Mouse (Mus musculus) embryonic facial prominence, embryonic 14.5 days (tissue): ENCODE data around the gene Tcf12. TPM values are rescaled to one million over a fixed set of nuclear protein-coding genes. Genes with fewer than 3 reads are reported as not detected.
A peak's percentile ranks its signal among the peaks of the same experiment; 100 is the strongest.

ENCODE experiments used
- ATAC-seq: fragments of 200-750 bp; cut with Nextera tagmentation; 2 replicates; pipeline ENCODE4 v1.8.0; 2017; ENCODE audit warnings: low read depth, moderate number of reproducible peaks, moderate TSS enrichment
- DNase-seq: peaks from one replicate; pipeline ENCODE4 v3.0.0-alpha.2; 2015; ENCODE audit warnings: low spot score
- H3K27ac ChIP-seq: fragments of 300-500 bp; sonication (generic); replicated peaks from 2 replicates; pipeline ENCODE4 v1.5.1; 2014; ENCODE audit warnings: low read depth, mild to moderate bottlenecking, low read length, moderate library complexity
- H3K27me3 ChIP-seq: fragments of 300-500 bp; sonication (generic); replicated peaks from 2 replicates; pipeline ENCODE4 v1.6.1; 2014; ENCODE audit warnings: low read length; ENCODE audit not compliant: control insufficient read depth, insufficient read depth
- H3K36me3 ChIP-seq: fragments of 300-500 bp; sonication (generic); 2 replicates; pipeline ENCODE4 v1.6.1; 2014; ENCODE audit warnings: low read length, mixed read lengths; ENCODE audit not compliant: control insufficient read depth, insufficient read depth
- H3K4me1 ChIP-seq: fragments of 300-500 bp; sonication (generic); 2 replicates; pipeline ENCODE4 v1.6.1; 2014; ENCODE audit warnings: antibody characterized with exemption, low read length; ENCODE audit not compliant: control insufficient read depth, insufficient read depth
- H3K4me2 ChIP-seq: fragments of 300-500 bp; sonication (generic); 2 replicates; pipeline ENCODE4 v1.6.1; 2014; ENCODE audit warnings: low read depth, mild to moderate bottlenecking, low read length, moderate library complexity, mixed read lengths
- H3K4me3 ChIP-seq: fragments of 300-500 bp; sonication (generic); 2 replicates; pipeline ENCODE4 v1.5.1; 2014; ENCODE audit warnings: low read depth, mild to moderate bottlenecking, low read length
- H3K9ac ChIP-seq: fragments of 300-500 bp; sonication (generic); 2 replicates; pipeline ENCODE4 v1.6.1; 2014; ENCODE audit warnings: low read depth, mild to moderate bottlenecking, low read length, moderate library complexity, mixed read lengths
- H3K9me3 ChIP-seq: fragments of 300-500 bp; sonication (generic); 2 replicates; pipeline ENCODE4 v1.6.1; 2016; ENCODE audit warnings: low read length; ENCODE audit not compliant: control insufficient read depth
- WGBS: fragments of 180-500 bp; shearing (Covaris S2); extraction: QIAGEN DNeasy Blood & Tissue Kit; methylation state at CpG from one replicate; pipeline ENCODE4 v1.1.7; 2014; 5-methylcytosine and 5-hydroxymethylcytosine counted together
- polyA plus RNA-seq: library from polyadenylated mRNA; unstranded; fragments of >200 nt; fragmentation: Nextera tagmentation; extraction: Ambion mirVana; gene quantifications from 2 replicates; pipeline ENCODE4 v1.2.1, GENCODE M21; 2014

Tcf12 gene
- polyA plus RNA-seq, 1 experiment from 2014 or later: 106 TPM

- Histone ChIP-seq H3K36me3 (no peaks in the 10 kb centered on the region), H3K27ac (no peak overlapping the region), H3K4me2 (no peak overlapping the region), H3K9ac (no peak overlapping the region), H3K4me3 (no peak overlapping the region), H3K4me1 (0 out of 2 replicates have a peak, but pooled peaks cover 10% of the 10 kb centered on the region), H3K27me3 (no peaks in the 10 kb centered on the region), H3K9me3 (no peaks in the 10 kb centered on the region)
- ATAC-seq (no peak), DNase-seq (no peak)
- WGBS: 68% methylated on average over 3 of the region's 3 CpGs
These were observed 298.1 kb downstream of the Tcf12 start for GRCm38 (mm10) chr9:71813565-71813964.

- WGBS: 59% methylated on average over 4 of the region's 4 CpGs
- H3K4me1 ChIP-seq: 0 out of 2 replicates have a peak, but pooled peaks cover 10% of the 10 kb centered on the region
- no peak overlapping the region for H3K27ac ChIP-seq
- no peak overlapping the region for H3K9ac ChIP-seq
- no peaks in the 10 kb centered on the region for H3K36me3 ChIP-seq
- DNase-seq (no peak), ATAC-seq (no peak)
- H3K4me3 ChIP-seq: no peak overlapping the region
- H3K27me3 ChIP-seq: no peaks in the 10 kb centered on the region
- no peaks in the 10 kb centered on the region for H3K9me3 ChIP-seq
- H3K4me2 ChIP-seq: no peak overlapping the region
These were observed 298.8 kb downstream of the Tcf12 start for GRCm38 (mm10) chr9:71812914-71813313.

GRCm38 (mm10) chr9:71812402-71812801 is 299.3 kb downstream of the Tcf12 start:
- no peak overlapping the region for H3K4me2 ChIP-seq
- H3K4me3 ChIP-seq: no peak overlapping the region
- H3K36me3 ChIP-seq: no peaks in the 10 kb centered on the region
- no peaks in the 10 kb centered on the region for H3K27me3 ChIP-seq
- ATAC-seq: peak; percentile 31; the same call in 1 of the 2 replicates
- peak; percentile 16 for DNase-seq
- WGBS: 50% methylated on average over 4 of the region's 4 CpGs
- no peak overlapping the region for H3K9ac ChIP-seq
- H3K27ac ChIP-seq: no peak overlapping the region
- H3K9me3 ChIP-seq: no peaks in the 10 kb centered on the region
- H3K4me1 ChIP-seq: 0 out of 2 replicates have a peak, but pooled peaks cover 10% of the 10 kb centered on the region

- Histone ChIP-seq H3K9ac (no peak overlapping the region), H3K27ac (no peak overlapping the region), H3K36me3 (no peaks in the 10 kb centered on the region), H3K4me2 (no peak overlapping the region), H3K27me3 (no peaks in the 10 kb centered on the region), H3K4me3 (no peak overlapping the region), H3K9me3 (no peaks in the 10 kb centered on the region), H3K4me1 (0 out of 2 replicates have a peak, but pooled peaks cover 10% of the 10 kb centered on the region)
- ATAC-seq (no peak), DNase-seq (peak; percentile 28)
- WGBS: 55% methylated on average over 5 of the region's 5 CpGs
These were observed 300.3 kb downstream of the Tcf12 start for GRCm38 (mm10) chr9:71811404-71811803.

- H3K4me2 ChIP-seq: no peak overlapping the region
- H3K9ac ChIP-seq: no peak overlapping the region
- 76% methylated on average over 2 of the region's 2 CpGs for WGBS
- H3K4me3 ChIP-seq: no peak overlapping the region
- no peaks in the 10 kb centered on the region for H3K27me3 ChIP-seq
- DNase-seq (no peak), ATAC-seq (no peak)
- no peak overlapping the region for H3K27ac ChIP-seq
- H3K36me3 ChIP-seq: no peaks in the 10 kb centered on the region
- 0 out of 2 replicates have a peak, but pooled peaks cover 10% of the 10 kb centered on the region for H3K4me1 ChIP-seq
- no peaks in the 10 kb centered on the region for H3K9me3 ChIP-seq
These were observed 300.9 kb downstream of the Tcf12 start for GRCm38 (mm10) chr9:71810723-71811122.

- WGBS: 25% methylated on average over 11 of the region's 11 CpGs
- ATAC-seq: no peak
- DNase-seq: no peak
- H3K36me3 ChIP-seq: no peaks in the 10 kb centered on the region
- 0 out of 2 replicates have a peak, but pooled peaks cover 10% of the 10 kb centered on the region for H3K4me1 ChIP-seq
- H3K9ac ChIP-seq: no peak overlapping the region
- H3K9me3 ChIP-seq: no peaks in the 10 kb centered on the region
- H3K4me2 ChIP-seq: peak overlapping the region; percentile 27
- no peak overlapping the region for H3K27ac ChIP-seq
- H3K27me3 ChIP-seq: no peaks in the 10 kb centered on the region
- no peak overlapping the region for H3K4me3 ChIP-seq
These were observed 302.9 kb downstream of the Tcf12 start for GRCm38 (mm10) chr9:71808640-71809254.

GRCm38 (mm10) chr9:71807801-71808200 is 303.9 kb downstream of the Tcf12 start:
- H3K36me3 ChIP-seq: no peaks in the 10 kb centered on the region

GRCm38 (mm10) chr9:71806422-71806805 is 305.3 kb downstream of the Tcf12 start:
- H3K9me3 ChIP-seq: no peaks in the 10 kb centered on the region
- H3K27ac ChIP-seq: no peak overlapping the region
- no peaks in the 10 kb centered on the region for H3K27me3 ChIP-seq
- 0 out of 2 replicates have a peak, but pooled peaks cover 5% of the 10 kb centered on the region for H3K4me1 ChIP-seq
- peak; percentile 75 for DNase-seq
- no peak overlapping the region for H3K9ac ChIP-seq
- no peaks in the 10 kb centered on the region for H3K36me3 ChIP-seq
- H3K4me3 ChIP-seq: no peak overlapping the region
- no peak overlapping the region for H3K4me2 ChIP-seq
- ATAC-seq: peak; percentile 76
- WGBS: 2% methylated on average over 2 of the region's 2 CpGs

More at GRCm38 (mm10) chr9:71807801-71808200, 303.9 kb downstream of the Tcf12 start:
- Histone ChIP-seq H3K4me1 (0 out of 2 replicates have a peak, but pooled peaks cover 10% of the 10 kb centered on the region), H3K4me3 (no peak overlapping the region), H3K9me3 (no peaks in the 10 kb centered on the region), H3K27me3 (no peaks in the 10 kb centered on the region), H3K27ac (no peak overlapping the region), H3K9ac (no peak overlapping the region), H3K4me2 (no peak overlapping the region)
- DNase-seq (no peak), ATAC-seq (no peak)
- WGBS: 57% methylated on average over 4 of the region's 4 CpGs
